Mouse (Mus musculus): ENCODE results near the gene Xpnpep1.

The Xpnpep1 gene

GRCm38 (mm10) chr19:53003554-53004365, 36.3 kb downstream of the Xpnpep1 start:
- in situ Hi-C loops (cut with MboI, MseI): no loop called here

GRCm38 (mm10) chr19:53002166-53003095, 37.6 kb downstream of the Xpnpep1 start:
- in situ Hi-C loops (cut with MboI, MseI): no loop called here

GRCm38 (mm10) chr19:52992880-52993440, 47.1 kb downstream of the Xpnpep1 start:
- in situ Hi-C loops (cut with MboI, MseI): no loop called here

- in situ Hi-C loops (cut with MboI, MseI): no loop called here
Measured at GRCm38 (mm10) chr19:52991924-52992323, 48.1 kb downstream of the Xpnpep1 start.

GRCm38 (mm10) chr19:52979020-52979711, 60.8 kb downstream of the Xpnpep1 start:
- in situ Hi-C loops (cut with MboI, MseI): no loop called here

GRCm38 (mm10) chr19:52975564-52976185, 64.3 kb downstream of the Xpnpep1 start:
- in situ Hi-C loops (cut with MboI, MseI): no loop called here

- in situ Hi-C loops (cut with MboI, MseI): no loop called here
Measured at GRCm38 (mm10) chr19:52966339-52966738, 73.7 kb downstream of the Xpnpep1 start.

- in situ Hi-C loops (cut with MboI, MseI): no loop called here
Measured at GRCm38 (mm10) chr19:52962745-52963144, 77.3 kb downstream of the Xpnpep1 start.

- in situ Hi-C loops (cut with MboI, MseI): no loop called here
Measured at GRCm38 (mm10) chr19:52922678-52923495, 117.1 kb downstream of the Xpnpep1 start.

- in situ Hi-C loops (cut with MboI, MseI): no loop called here
Measured at GRCm38 (mm10) chr19:52904182-52904581, 135.8 kb downstream of the Xpnpep1 start.

- in situ Hi-C loops (cut with MboI, MseI): no loop called here
Measured at GRCm38 (mm10) chr19:52891807-52892442, 148.1 kb downstream of the Xpnpep1 start.

Data from T-helper 17 cell (primary cell).